Mouse (Mus musculus) testis, postnatal 10 days (tissue): ENCODE data around the gene Ssu72.
"Not testable (repeated sequence)": the region's sequence is repeated elsewhere in the genome, so short reads cannot be mapped to it uniquely, and the experiment has no call there.

Experiments
- DNase-seq: peaks from one replicate; pipeline ENCODE4 v3.0.0; 2021; ENCODE audit warnings: low spot score

Gene Ssu72

DNA sequence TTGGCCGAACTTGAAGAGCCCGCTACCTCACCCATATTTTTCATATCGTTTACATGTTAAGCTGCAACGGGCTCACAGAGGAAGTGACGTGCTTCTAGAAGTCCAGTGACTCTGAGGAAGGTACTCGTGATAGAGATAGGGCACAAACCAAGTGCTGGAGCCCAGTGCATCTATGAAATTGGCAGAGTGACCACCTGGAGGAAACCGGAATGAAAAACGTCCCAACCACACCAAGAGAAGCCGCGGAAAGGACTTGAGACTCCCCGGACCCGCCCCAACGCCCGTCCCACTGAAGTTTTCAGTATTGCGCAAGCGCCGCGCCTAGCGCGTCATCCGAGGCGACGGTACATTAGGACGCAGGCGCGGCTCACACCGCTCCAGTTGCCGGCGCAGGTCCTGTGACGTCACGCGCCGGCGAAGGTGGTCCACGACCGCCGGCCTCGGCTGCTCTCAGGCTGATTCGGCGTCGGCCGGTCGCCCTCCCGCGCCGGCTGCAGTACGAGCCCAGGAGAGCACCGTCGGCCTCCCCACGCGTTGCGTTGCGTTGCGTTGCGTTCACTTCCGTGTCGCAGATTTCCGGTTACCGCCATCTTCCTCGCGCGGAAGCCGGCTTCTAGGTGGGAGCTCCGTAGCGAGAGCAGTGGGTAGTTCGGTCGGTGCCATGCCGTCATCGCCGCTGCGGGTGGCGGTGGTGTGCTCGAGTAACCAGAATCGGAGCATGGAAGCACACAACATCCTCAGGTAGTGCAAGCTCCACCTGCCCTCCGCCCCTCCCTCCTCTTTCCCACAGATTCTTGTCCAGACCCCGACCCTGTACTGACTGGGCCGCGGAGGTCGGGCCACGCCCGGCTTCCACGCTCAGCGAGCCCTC lies at the start of gene Ssu72:
TSS of gene Ssu72 (plus strand) at position 80 of the 871 bp plus-strand sequence.
- DNase-seq = peak; percentile 96

DNA sequence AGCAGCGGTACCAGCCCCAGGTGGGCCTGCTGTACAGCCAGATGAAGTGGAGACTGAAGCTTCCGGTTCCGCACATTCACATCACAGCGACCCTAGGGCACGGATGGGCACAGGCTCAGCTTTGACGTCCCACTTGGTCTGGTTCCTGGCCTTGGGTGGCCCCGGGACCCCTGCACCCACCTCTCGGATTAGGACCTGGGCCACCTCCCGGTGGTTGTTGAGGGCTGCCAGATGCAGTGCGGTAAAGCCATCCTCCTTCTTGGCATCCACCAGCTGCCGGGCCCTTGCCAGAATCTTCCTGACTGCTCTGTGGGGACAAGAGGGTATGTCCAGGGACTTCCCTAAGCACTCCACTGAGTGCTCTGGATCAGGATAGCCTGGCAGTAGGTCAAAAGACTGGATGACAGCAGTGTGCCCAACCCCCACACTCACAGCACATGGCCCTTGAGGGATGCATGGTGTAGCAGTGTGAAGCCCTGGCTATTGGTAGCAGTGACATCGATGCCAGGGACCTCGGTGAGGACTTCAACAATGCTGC lies 48.3 kb upstream of the Ssu72 start:
- DNase-seq = no peak

- no peak for DNase-seq
These were observed 45.6 kb upstream of the Ssu72 start for GRCm38 (mm10) chr4:155658961-155659360.

DNA sequence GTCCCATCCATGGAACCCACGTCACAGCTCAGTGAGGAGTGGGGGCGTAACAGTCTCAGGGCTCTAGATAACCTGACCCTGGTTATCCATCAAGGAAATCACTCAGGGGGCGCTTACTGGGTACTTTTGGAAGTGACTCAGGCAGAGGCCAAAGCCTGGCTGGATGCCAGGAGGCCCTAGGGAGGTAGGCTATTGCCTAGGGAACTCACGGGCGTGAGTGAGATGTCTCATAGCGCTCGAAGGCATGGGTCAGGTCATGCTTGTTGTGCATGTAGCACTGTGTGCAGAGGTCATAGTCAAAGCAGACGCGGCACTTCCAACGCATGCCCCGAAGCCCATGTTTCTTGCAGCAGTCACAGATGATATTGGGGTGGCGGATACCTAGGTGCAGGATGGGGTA lies 44.0 kb upstream of the Ssu72 start:
- peak; percentile 62 for DNase-seq

DNA sequence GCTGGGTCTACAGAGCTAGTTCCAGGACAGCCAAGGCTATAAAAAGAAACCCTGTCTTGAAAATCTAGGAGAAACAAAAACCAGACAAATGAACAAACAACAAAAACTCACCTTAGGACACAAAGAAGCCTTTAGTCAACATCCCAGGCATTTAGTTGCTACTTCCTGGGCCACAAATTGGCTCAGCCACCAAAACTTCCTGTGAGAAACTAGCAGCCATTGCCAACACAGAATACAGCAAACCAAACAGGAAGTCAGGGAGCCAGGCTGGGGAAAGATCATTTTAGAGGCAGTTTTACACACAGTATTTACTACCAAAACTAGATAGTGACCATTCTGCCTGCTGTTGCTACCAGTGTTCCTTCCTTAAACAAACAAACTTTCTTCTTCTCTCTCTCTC lies 37.7 kb upstream of the Ssu72 start:
- no peak for DNase-seq

- DNase-seq = peak; percentile 98
These were observed 35.7 kb upstream of the Ssu72 start, which contains the start of gene Mib2 for GRCm38 (mm10) chr4:155668689-155669597. TSS of gene Mib2 (minus strand) at chr4:155669198.

DNA sequence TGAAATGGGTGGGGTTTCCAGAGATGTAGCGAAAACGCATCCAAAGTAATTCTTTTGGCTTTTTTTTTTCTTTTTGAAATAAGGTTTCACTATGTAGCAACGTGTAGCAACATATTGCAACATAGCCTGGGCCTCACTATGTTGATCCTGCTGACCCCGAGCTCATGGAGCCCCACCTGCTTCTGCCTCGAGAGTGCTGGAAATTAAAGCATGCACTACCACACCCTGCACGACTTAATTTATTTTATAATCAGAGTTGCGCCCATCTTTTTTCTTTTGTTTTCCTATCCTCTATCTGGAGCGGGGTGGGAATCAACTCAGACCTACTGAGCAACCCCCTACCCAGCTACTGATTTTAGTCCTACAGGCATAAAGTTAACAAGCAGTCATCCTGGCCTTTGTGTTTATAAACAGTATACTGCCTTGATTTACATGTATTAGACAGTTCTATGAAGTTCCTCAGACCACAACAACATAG lies 35.0 kb upstream of the Ssu72 start:
- no peak for DNase-seq

- DNase-seq = not testable (repeated sequence)
These were observed 34.4 kb upstream of the Ssu72 start for GRCm38 (mm10) chr4:155670236-155670635.

GRCm38 (mm10) chr4:155672082-155672481 lies 32.5 kb upstream of the Ssu72 start:
- no peak for DNase-seq

- DNase-seq = no peak
These were observed 28.6 kb upstream of the Ssu72 start for GRCm38 (mm10) chr4:155675991-155676390.

GRCm38 (mm10) chr4:155683670-155684277 lies 20.8 kb upstream of the Ssu72 start:
- not testable (repeated sequence) for DNase-seq

GRCm38 (mm10) chr4:155687764-155688163 lies 16.8 kb upstream of the Ssu72 start:
- DNase-seq = not testable (repeated sequence)

DNA sequence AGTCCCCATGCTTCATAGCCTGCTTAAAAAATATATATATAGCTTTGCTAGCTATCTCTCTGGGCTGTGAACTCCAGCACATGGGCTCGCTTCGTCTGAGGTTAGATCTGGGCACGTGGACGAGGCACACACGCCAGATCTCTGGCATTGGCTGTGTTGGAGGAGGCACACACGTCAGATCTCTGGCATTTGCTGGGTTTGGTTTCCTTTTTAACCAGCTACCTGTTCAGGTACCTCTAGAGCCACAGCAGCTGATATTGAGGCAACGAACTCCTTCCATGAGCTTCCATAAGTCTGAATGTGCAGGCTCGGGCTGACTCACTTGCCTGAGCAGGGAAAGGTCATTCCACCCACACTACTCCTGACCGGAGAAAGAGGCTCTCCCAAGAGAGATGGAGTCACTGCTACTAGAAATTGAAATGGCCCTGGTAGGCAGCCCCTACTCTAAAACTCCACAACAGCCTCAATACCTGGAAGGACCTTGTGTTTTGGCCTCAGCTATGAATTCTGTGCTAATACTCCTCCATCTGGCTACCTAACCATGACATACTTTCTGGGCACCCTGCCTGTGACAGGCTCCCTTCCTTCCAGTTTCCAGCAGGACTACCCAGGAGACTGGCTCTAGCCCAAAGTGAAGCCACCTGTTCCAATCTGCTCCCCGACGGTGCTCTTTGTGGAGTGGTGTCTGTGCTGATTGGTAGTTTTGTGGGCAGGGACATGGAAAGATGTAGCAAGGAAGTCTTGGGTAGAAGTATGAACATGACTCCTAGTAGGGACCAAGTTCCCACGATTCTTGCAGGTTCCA lies 13.8 kb upstream of the Ssu72 start:
- no peak for DNase-seq

DNA sequence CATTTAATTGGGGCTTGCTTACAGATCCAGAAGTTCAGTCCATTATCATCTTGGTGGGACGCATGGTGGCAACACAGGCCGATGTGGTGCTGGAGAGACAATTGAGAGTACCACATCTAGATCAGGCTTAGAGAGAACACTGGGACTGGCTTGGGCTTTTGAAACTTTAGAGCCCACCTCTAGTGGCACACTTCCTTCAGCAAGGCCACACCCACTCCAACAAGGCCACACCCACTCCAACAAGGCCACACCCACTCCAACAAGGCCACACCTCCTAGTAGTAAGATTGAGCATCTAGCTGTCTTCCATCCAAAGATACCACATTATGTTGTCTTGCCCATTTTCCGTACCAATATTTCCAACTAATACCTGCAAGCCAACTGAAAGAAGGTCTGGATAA lies 12.2 kb upstream of the Ssu72 start:
- no peak for DNase-seq

- DNase-seq = peak; percentile 85
These were observed 10.5 kb upstream of the Ssu72 start, which contains the start of gene Fndc10 for GRCm38 (mm10) chr4:155694111-155694481. TSS of gene Fndc10 (plus strand) at chr4:155694342.

GRCm38 (mm10) chr4:155694482-155695401 lies 9.9 kb upstream of the Ssu72 start:
- peak; percentile 76 for DNase-seq

DNA sequence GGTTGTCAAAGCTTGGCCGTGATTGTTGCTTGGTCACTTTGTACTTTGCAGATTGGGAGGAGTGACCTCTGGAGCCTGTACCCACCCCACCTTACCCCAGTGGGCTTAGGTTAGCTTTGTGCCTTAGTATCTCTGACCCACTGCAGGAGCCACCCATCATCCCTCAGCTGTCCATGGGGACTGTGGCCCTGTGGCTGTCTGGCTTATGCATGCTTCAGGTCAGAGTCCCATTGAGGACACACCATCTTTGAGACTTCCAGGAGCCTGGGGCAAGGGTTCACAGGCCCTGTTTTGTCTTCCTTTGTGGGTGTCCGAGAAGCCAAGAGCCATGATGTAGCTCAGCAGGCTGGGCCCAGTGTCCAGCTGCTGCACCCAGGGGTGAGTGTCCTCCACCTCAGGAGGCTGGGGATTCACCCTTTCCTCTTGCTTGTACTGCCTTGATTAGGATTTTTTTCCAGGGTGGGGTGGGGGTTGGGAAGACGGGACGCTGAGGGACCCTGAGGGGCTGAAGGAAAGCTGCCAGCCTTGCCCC lies 9.0 kb upstream of the Ssu72 start:
- DNase-seq = no peak

GRCm38 (mm10) chr4:155696261-155697255 lies 8.0 kb upstream of the Ssu72 start:
- no peak for DNase-seq
